Mouse (Mus musculus) limb, embryonic 14.5 days (tissue): ENCODE results near the gene Sox14. TPM values are rescaled to one million over a fixed set of nuclear protein-coding genes. Genes with fewer than 3 reads are reported as not detected.
A peak's percentile ranks its signal among the peaks of the same experiment; 100 is the strongest.

Experiments
- ATAC-seq: fragments of 200-750 bp; cut with Nextera tagmentation; 2 replicates; pipeline ENCODE4 v1.8.0; 2017; ENCODE audit warnings: low read depth, moderate number of reproducible peaks, moderate TSS enrichment; ENCODE audit not compliant: low FRiP score
- DNase-seq: peaks from one replicate; pipeline ENCODE4 v3.0.0-alpha.2; 2015; ENCODE audit warnings: low spot score
- H3K27ac ChIP-seq: fragments of 300-500 bp; sonication (generic); replicated peaks from 2 replicates; pipeline ENCODE4 v1.5.1; 2014; ENCODE audit warnings: low read depth, mild to moderate bottlenecking, low read length, moderate library complexity, mixed read lengths
- H3K27me3 ChIP-seq: fragments of 300-500 bp; sonication (generic); 2 replicates; pipeline ENCODE4 v1.6.1; 2014; ENCODE audit warnings: low read length, mixed read lengths; ENCODE audit not compliant: control insufficient read depth, insufficient read depth
- H3K36me3 ChIP-seq: fragments of 300-500 bp; sonication (generic); 2 replicates; pipeline ENCODE4 v1.6.1; 2014; ENCODE audit warnings: mild to moderate bottlenecking, low read length, moderate library complexity, mixed read lengths; ENCODE audit not compliant: control insufficient read depth, insufficient read depth
- H3K4me1 ChIP-seq: fragments of 300-500 bp; sonication (generic); 2 replicates; pipeline ENCODE4 v1.6.1; 2014; ENCODE audit warnings: antibody characterized with exemption, low read length, mixed read lengths; ENCODE audit not compliant: control insufficient read depth, insufficient read depth
- H3K4me2 ChIP-seq: fragments of 300-500 bp; sonication (generic); replicated peaks from 2 replicates; pipeline ENCODE4 v1.6.1; 2014; ENCODE audit warnings: low read depth, mild to moderate bottlenecking, low read length, moderate library complexity; ENCODE audit not compliant: severe bottlenecking
- H3K4me3 ChIP-seq: fragments of 300-500 bp; sonication (generic); replicated peaks from 2 replicates; pipeline ENCODE4 v1.5.1; 2014; ENCODE audit warnings: low read length
- H3K9ac ChIP-seq: fragments of 300-500 bp; sonication (generic); 2 replicates; pipeline ENCODE4 v1.6.1; 2014; ENCODE audit warnings: mild to moderate bottlenecking, low read depth, low read length, moderate library complexity; ENCODE audit not compliant: severe bottlenecking
- H3K9me3 ChIP-seq: fragments of 300-500 bp; sonication (generic); 2 replicates; pipeline ENCODE4 v1.6.1; 2016; ENCODE audit warnings: low read length; ENCODE audit not compliant: control insufficient read depth
- POLR2A ChIP-seq: fragments of 200-500 bp; IDR thresholded peaks from 2 replicates; pipeline ENCODE4 v1.8.0; 2012; ENCODE audit warnings: inconsistent platforms, mild to moderate bottlenecking, moderate library complexity, borderline replicate concordance; ENCODE audit not compliant: insufficient read depth, insufficient read length; ENCODE audit errors: extremely low read depth
- WGBS: fragments of 180-500 bp; shearing (Covaris S2); extraction: QIAGEN DNeasy Blood & Tissue Kit; methylation state at CpG from one replicate; pipeline ENCODE4 v1.1.7; 2014; 5-methylcytosine and 5-hydroxymethylcytosine counted together
- polyA plus RNA-seq, 2 experiments: library from polyadenylated mRNA; depleted of rRNA in 1 of 2; stranded (reverse) in 1 of 2; unstranded in 1 of 2; fragments of >200 nt; fragmentation: Nextera tagmentation in 1 of 2; extraction: Ambion mirVana in 1 of 2; gene quantifications; 2 replicates each; pipeline versions ENCODE4 v1.2.1 to v1.2.3; 2012 to 2014

The Sox14 gene
- polyA plus RNA-seq, 2 experiments = 0.08 TPM

DNA sequence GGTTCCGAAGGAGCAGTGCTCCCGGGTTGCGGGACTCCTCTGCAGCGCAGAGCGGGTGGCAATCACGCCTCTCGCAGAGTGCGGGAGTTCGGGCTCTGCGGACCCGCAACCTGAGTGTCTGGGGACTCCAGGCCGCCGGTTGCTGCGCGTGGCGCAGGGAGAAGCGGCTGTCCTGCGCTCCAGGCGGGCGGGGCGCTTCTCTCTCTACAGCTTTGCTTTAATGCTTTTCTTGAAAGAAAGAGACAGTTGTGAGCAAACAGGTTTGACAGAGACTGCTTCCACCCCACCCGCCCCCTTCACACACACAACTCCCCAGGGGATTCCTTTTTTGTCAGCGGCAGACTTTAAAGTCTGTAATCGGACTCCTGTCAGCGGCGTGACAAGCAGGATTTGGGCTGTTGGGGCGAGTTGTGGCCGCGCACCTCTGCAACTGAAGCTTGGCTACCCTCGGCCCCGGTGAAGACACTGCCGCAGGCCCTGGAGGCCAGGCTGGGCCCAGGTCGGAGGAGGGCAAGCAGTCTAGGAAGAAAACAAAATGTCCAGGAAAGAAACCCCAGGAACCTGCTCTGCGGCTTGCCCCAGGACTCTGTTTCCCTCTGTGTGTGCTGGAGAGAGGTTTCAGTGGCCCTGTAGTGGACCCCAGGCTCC, 4.3 kb downstream of the Sox14 start:
- WGBS = under 1% methylated on average over 29 of the region's 34 CpGs
- peaks cover 13% of the 10 kb centered on the region for H3K4me1 ChIP-seq
- no peak for ATAC-seq

DNA sequence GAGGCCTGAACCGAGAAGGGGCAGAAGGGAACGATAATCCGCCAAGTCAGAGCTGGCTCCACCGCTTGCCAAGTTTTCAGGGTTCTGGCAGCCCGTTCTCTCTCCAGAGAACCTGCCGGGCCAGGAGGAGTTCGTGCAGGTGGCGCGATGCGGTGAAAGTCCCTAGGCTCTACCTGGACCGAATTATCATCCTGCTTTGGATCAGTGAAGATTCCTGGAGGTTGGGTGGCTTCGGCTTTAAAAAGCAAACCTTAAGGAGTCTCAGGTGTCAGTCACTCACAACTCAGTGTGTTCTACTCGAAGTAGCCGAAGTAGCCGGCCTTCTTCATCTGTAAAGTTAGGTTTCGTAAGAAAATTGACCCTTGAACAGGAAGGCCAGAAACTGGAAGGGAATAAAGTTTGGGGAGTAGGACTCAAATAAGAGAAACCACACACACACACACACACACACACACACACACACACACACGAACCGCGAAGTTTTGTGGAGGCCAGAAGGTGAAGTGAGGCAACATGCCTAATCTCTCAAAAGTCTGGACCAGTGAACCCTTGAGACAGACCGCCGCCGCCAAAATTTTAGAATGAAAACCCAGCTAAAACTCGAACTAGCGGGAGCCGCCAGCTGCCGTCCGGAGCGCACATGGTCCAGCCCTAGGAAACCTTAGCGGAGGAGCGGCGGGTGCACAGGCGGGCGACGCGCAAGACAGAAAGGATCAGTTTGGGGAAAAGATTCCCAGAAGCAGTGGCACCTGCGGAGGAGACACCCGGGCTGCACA, 5.0 kb downstream of the Sox14 start:
- TF ChIP-seq POLR2A = no peak
- H3K4me2 ChIP-seq = no peak overlapping the region; the same call in 1 of the 2 replicates
- H3K9ac ChIP-seq = no peak overlapping the region
- no peaks in the 10 kb centered on the region for H3K36me3 ChIP-seq
- WGBS = 1% methylated on average over 37 of the region's 37 CpGs
- no peak for ATAC-seq
- no peak overlapping the region for H3K27ac ChIP-seq
- no peaks in the 10 kb centered on the region for H3K9me3 ChIP-seq
- DNase-seq = no peak
- H3K4me3 ChIP-seq = peak overlapping the region; percentile 11; the same call in 1 of the 2 replicates
- peaks cover 97% of the 10 kb centered on the region for H3K27me3 ChIP-seq
- peaks cover 11% of the 10 kb centered on the region for H3K4me1 ChIP-seq

More for the DNA sequence above, 4.3 kb downstream of the Sox14 start:
- Histone ChIP-seq H3K9me3 (no peaks in the 10 kb centered on the region), H3K27ac (no peak overlapping the region), H3K4me3 (peak overlapping the region; percentile 11; the same call in 1 of the 2 replicates), H3K36me3 (no peaks in the 10 kb centered on the region), H3K9ac (no peak overlapping the region), H3K27me3 (peaks cover 97% of the 10 kb centered on the region), H3K4me2 (no peak overlapping the region; the same call in 1 of the 2 replicates)
- no peak for TF ChIP-seq POLR2A
- peak; percentile 63 for DNase-seq

DNA sequence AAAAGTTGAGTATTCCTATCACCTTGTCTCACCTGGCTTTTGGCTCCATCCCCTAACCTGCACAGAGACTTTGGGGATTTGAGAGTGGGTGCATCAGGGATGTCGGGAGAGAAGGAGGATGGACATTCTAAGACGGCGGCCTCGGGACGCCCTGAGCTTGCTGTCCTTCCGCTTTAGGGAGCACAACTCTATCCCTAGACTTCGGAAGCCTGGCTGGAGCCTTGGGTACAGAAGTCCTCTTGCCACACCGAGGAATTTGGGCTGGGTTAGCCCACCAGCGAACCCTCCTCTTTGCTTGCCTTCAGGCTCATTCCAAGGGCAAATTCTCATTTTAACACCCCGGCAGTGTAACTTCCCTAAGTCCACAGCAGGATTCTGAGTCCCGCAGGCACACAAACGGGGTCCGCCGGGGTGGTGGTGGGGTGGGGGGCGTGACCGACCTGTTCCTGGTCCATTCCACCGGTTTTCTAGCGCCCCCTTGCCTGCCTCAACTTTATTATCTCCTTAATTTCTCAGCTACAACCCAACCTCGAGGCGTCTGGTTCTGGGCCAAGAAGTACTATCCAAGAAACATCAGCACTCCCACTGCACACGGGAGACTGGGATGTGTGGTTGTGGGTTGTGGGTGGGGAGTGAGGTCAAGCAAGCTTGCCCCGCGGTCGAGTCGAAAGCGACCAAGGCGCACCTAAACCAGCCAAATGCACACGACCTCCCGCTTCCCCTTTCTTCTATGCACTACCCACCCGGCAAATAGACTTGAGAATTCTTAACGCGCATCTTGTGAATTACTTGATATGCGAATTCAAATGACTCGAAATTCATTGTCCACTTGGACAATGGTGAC, 5.8 kb downstream of the Sox14 start:
- H3K27ac ChIP-seq = no peak overlapping the region
- H3K9ac ChIP-seq = no peak overlapping the region
- DNase-seq (no peak), ATAC-seq (no peak)
- no peak overlapping the region for H3K4me2 ChIP-seq
- H3K4me1 ChIP-seq = peaks cover 5% of the 10 kb centered on the region; the same call in 1 of the 2 replicates
- no peak for TF ChIP-seq POLR2A
- WGBS = 1% methylated on average over 34 of the region's 34 CpGs
- no peak overlapping the region for H3K4me3 ChIP-seq
- no peaks in the 10 kb centered on the region for H3K36me3 ChIP-seq
- H3K9me3 ChIP-seq = no peaks in the 10 kb centered on the region
- H3K27me3 ChIP-seq = peaks cover 97% of the 10 kb centered on the region

DNA sequence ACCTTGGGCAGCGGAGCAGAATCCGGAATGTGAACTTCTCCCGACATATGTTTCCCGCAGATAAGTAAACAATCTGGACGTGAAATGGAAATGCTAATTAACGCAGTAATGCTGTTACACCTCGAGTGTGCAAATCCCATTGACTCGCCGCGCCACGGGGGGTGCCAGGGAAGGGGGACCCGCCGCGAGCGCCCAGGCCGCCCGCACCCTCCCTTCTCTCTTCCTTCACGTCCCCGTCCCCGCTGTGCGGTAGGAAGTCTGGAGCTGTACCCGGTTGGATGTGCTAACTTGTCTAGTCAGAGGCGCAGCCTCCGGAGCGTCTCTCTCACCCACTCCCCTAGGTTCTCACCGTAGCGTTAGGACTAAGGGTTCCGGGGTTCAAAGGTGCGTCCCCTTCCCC, 6.7 kb downstream of the Sox14 start:
- H3K36me3 ChIP-seq = no peaks in the 10 kb centered on the region
- peaks cover 5% of the 10 kb centered on the region; the same call in 1 of the 2 replicates for H3K4me1 ChIP-seq
- peak overlapping the region; percentile 31; the same call in 1 of the 2 replicates for H3K4me2 ChIP-seq
- 1% methylated on average over 23 of the region's 29 CpGs for WGBS
- peak overlapping the region; percentile 22 for H3K4me3 ChIP-seq
- H3K27ac ChIP-seq = no peak overlapping the region
- no peaks in the 10 kb centered on the region for H3K9me3 ChIP-seq
- peaks cover 88% of the 10 kb centered on the region for H3K27me3 ChIP-seq
- H3K9ac ChIP-seq = no peak overlapping the region
- ATAC-seq = no peak
- TF ChIP-seq POLR2A = no peak
- DNase-seq = no peak

DNA sequence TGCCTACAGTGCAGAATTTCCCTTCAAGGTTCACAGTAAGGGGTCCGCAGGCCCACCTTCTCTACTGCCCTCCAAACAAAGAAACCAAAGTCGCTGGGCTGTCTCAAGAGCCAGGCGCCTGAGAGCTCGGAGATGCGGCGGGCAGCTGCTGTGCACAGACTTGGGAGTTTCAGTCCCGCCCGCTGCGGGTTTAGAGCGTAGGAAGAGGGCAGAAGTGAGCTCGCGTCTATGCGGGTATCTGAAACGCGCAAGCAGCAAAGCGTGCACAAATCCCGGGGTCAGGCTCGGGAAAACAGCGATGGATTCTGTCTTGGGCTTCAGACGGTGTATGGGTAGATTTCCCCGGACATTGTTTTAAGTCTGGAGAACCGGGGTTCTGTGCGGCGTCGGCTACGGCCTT, 7.4 kb downstream of the Sox14 start:
- H3K4me2 ChIP-seq = peak overlapping the region; percentile 31
- H3K4me3 ChIP-seq = peak overlapping the region; percentile 22
- no peaks in the 10 kb centered on the region for H3K9me3 ChIP-seq
- ATAC-seq (no peak), DNase-seq (peak; percentile 35)
- H3K27ac ChIP-seq = no peak overlapping the region
- peaks cover 82% of the 10 kb centered on the region for H3K27me3 ChIP-seq
- peaks cover 5% of the 10 kb centered on the region; the same call in 1 of the 2 replicates for H3K4me1 ChIP-seq
- H3K36me3 ChIP-seq = no peaks in the 10 kb centered on the region
- TF ChIP-seq POLR2A = no peak
- H3K9ac ChIP-seq = no peak overlapping the region
- WGBS = 0% methylated on average over 26 of the region's 26 CpGs
